Mouse (Mus musculus): ENCODE measurements around the gene Dnah3. TPM values are rescaled to one million over a fixed set of nuclear protein-coding genes. Genes with fewer than 3 reads are reported as not detected.

The Dnah3 gene
- polyA plus RNA-seq, 1 experiment from 2014 or later = 0.01 TPM

GRCm38 (mm10) chr7:120103019-120103567 is 8.0 kb upstream of the Dnah3 start:
- peak overlapping the region; percentile 80 for H3K4me3 ChIP-seq (replicated peaks)
- H3K4me2 ChIP-seq = peak overlapping the region; percentile 91
- peak overlapping the region; percentile 57 for H3K9ac ChIP-seq
- WGBS = 4% methylated on average over 25 of the region's 25 CpGs
- H3K27me3 ChIP-seq (replicated peaks) = no peaks in the 10 kb centered on the region
- no peaks in the 10 kb centered on the region for H3K36me3 ChIP-seq
- peaks cover 8% of the 10 kb centered on the region for H3K4me1 ChIP-seq
- H3K9me3 ChIP-seq = no peaks in the 10 kb centered on the region
- peak overlapping the region; percentile 72; the same call in 1 of the 2 replicates for H3K27ac ChIP-seq
- peak; percentile 23; the same call in 1 of the 2 replicates for ATAC-seq (ENCODE audit: insufficient read depth, low FRiP score, low read depth)

- Histone ChIP-seq H3K27me3 (replicated peaks) (no peaks in the 10 kb centered on the region), H3K9me3 (no peaks in the 10 kb centered on the region), H3K4me2 (peak within 1 kb of the TSS; percentile 91), H3K9ac (peak within 1 kb of the TSS; percentile 57), H3K4me1 (peaks cover 8% of the 10 kb centered on the region), H3K27ac (peak within 1 kb of the TSS; percentile 72), H3K4me3 (replicated peaks) (peak within 1 kb of the TSS; percentile 80), H3K36me3 (no peaks in the 10 kb centered on the region)
- ATAC-seq (ENCODE audit: insufficient read depth, low FRiP score, low read depth) = peak; percentile 93
- WGBS = under 1% methylated on average over 42 of the region's 42 CpGs
Measured at GRCm38 (mm10) chr7:120102164-120102972, 7.3 kb upstream of the Dnah3 start, which contains the start of gene Tmem159. Gene Tmem159, plus strand, starts transcription at chr7:120102353.

- Histone ChIP-seq H3K36me3 (no peaks in the 10 kb centered on the region), H3K9me3 (no peaks in the 10 kb centered on the region), H3K27ac (no peak overlapping the region), H3K4me1 (peaks cover 6% of the 10 kb centered on the region), H3K4me3 (replicated peaks) (no peak overlapping the region), H3K27me3 (replicated peaks) (no peaks in the 10 kb centered on the region), H3K9ac (no peak overlapping the region), H3K4me2 (no peak overlapping the region)
- 24% methylated on average over 9 of the region's 9 CpGs for WGBS
- ATAC-seq (ENCODE audit: insufficient read depth, low FRiP score, low read depth) = no peak
Measured at GRCm38 (mm10) chr7:120098403-120098802, 3.3 kb upstream of the Dnah3 start.

- Histone ChIP-seq H3K27ac (no peak overlapping the region), H3K36me3 (no peaks in the 10 kb centered on the region), H3K4me2 (no peak overlapping the region), H3K4me1 (0 out of 2 replicates have a peak, but pooled peaks cover under 1% of the 10 kb centered on the region), H3K27me3 (replicated peaks) (no peaks in the 10 kb centered on the region), H3K9me3 (no peaks in the 10 kb centered on the region), H3K4me3 (replicated peaks) (no peak overlapping the region), H3K9ac (no peak overlapping the region)
- ATAC-seq (ENCODE audit: insufficient read depth, low FRiP score, low read depth) = 0 out of 2 replicates have a peak, but pooled peaks have one; percentile 33
- 8% methylated on average over 7 of the region's 7 CpGs for WGBS
Measured at GRCm38 (mm10) chr7:120097845-120098244, 2.8 kb upstream of the Dnah3 start.

- Histone ChIP-seq H3K4me2 (no peak overlapping the region), H3K9ac (no peak overlapping the region), H3K4me3 (replicated peaks) (no peak overlapping the region), H3K36me3 (no peaks in the 10 kb centered on the region), H3K4me1 (no peaks in the 10 kb centered on the region), H3K27me3 (replicated peaks) (no peaks in the 10 kb centered on the region), H3K9me3 (no peaks in the 10 kb centered on the region), H3K27ac (no peak overlapping the region)
- WGBS = 74% methylated on average over 3 of the region's 3 CpGs
- no peak for ATAC-seq (ENCODE audit: insufficient read depth, low FRiP score, low read depth)
Measured at GRCm38 (mm10) chr7:120094216-120094615, 864 bp downstream of the Dnah3 start.

GRCm38 (mm10) chr7:120093033-120093432 is 2.0 kb downstream of the Dnah3 start:
- Histone ChIP-seq H3K4me2 (no peak overlapping the region), H3K4me1 (no peaks in the 10 kb centered on the region), H3K27ac (no peak overlapping the region), H3K27me3 (replicated peaks) (no peaks in the 10 kb centered on the region), H3K36me3 (no peaks in the 10 kb centered on the region), H3K4me3 (replicated peaks) (no peak overlapping the region), H3K9ac (no peak overlapping the region), H3K9me3 (no peaks in the 10 kb centered on the region)
- ATAC-seq (ENCODE audit: insufficient read depth, low FRiP score, low read depth) = no peak
- WGBS = 58% methylated on average over 5 of the region's 5 CpGs

- no peaks in the 10 kb centered on the region for H3K9me3 ChIP-seq
- WGBS = 50% methylated on average over 3 of the region's 3 CpGs
Measured at GRCm38 (mm10) chr7:120080177-120080576, 14.9 kb downstream of the Dnah3 start.

GRCm38 (mm10) chr7:120069164-120069563 is 25.9 kb downstream of the Dnah3 start:
- Histone ChIP-seq H3K36me3 (no peaks in the 10 kb centered on the region), H3K9ac (no peak overlapping the region), H3K4me2 (no peak overlapping the region), H3K4me3 (replicated peaks) (no peak overlapping the region), H3K27ac (no peak overlapping the region), H3K27me3 (replicated peaks) (no peaks in the 10 kb centered on the region), H3K9me3 (no peaks in the 10 kb centered on the region), H3K4me1 (no peaks in the 10 kb centered on the region)
- 12% methylated on average over 3 of the region's 3 CpGs for WGBS
- no peak for ATAC-seq (ENCODE audit: insufficient read depth, low FRiP score, low read depth)

More at GRCm38 (mm10) chr7:120080177-120080576, 14.9 kb downstream of the Dnah3 start:
- Histone ChIP-seq H3K27ac (no peak overlapping the region), H3K4me3 (replicated peaks) (no peak overlapping the region), H3K27me3 (replicated peaks) (no peaks in the 10 kb centered on the region), H3K4me2 (no peak overlapping the region), H3K36me3 (no peaks in the 10 kb centered on the region), H3K4me1 (no peaks in the 10 kb centered on the region), H3K9ac (no peak overlapping the region)
- ATAC-seq (ENCODE audit: insufficient read depth, low FRiP score, low read depth) = no peak

GRCm38 (mm10) chr7:120068114-120068513 is 27.0 kb downstream of the Dnah3 start:
- 78% methylated on average over 3 of the region's 3 CpGs for WGBS
- Histone ChIP-seq H3K27ac (no peak overlapping the region), H3K27me3 (replicated peaks) (no peaks in the 10 kb centered on the region), H3K4me3 (replicated peaks) (no peak overlapping the region), H3K4me2 (no peak overlapping the region), H3K9me3 (no peaks in the 10 kb centered on the region), H3K9ac (no peak overlapping the region), H3K4me1 (no peaks in the 10 kb centered on the region), H3K36me3 (no peaks in the 10 kb centered on the region)
- ATAC-seq (ENCODE audit: insufficient read depth, low FRiP score, low read depth) = no peak

- Histone ChIP-seq H3K36me3 (no peaks in the 10 kb centered on the region), H3K4me3 (replicated peaks) (no peak overlapping the region), H3K27me3 (replicated peaks) (no peaks in the 10 kb centered on the region), H3K9ac (no peak overlapping the region), H3K9me3 (no peaks in the 10 kb centered on the region), H3K4me1 (no peaks in the 10 kb centered on the region), H3K27ac (no peak overlapping the region), H3K4me2 (no peak overlapping the region)
- 83% methylated on average over 1 of the region's 1 CpGs for WGBS
- ATAC-seq (ENCODE audit: insufficient read depth, low FRiP score, low read depth) = no peak
Measured at GRCm38 (mm10) chr7:120064045-120064444, 31.0 kb downstream of the Dnah3 start.

GRCm38 (mm10) chr7:120055479-120055878 is 39.6 kb downstream of the Dnah3 start:
- WGBS = 84% methylated on average over 3 of the region's 3 CpGs

GRCm38 (mm10) chr7:120054016-120054415 is 41.1 kb downstream of the Dnah3 start:
- ATAC-seq (ENCODE audit: insufficient read depth, low FRiP score, low read depth) = no peak
- H3K27ac ChIP-seq = no peak overlapping the region
- 39% methylated on average over 2 of the region's 2 CpGs for WGBS
- no peak overlapping the region for H3K9ac ChIP-seq
- H3K27me3 ChIP-seq (replicated peaks) = no peaks in the 10 kb centered on the region
- no peaks in the 10 kb centered on the region for H3K9me3 ChIP-seq
- no peak overlapping the region for H3K4me2 ChIP-seq
- H3K4me3 ChIP-seq (replicated peaks) = no peak overlapping the region
- H3K4me1 ChIP-seq = no peaks in the 10 kb centered on the region
- no peaks in the 10 kb centered on the region for H3K36me3 ChIP-seq

More at GRCm38 (mm10) chr7:120055479-120055878, 39.6 kb downstream of the Dnah3 start:
- H3K9me3 ChIP-seq = no peaks in the 10 kb centered on the region
- ATAC-seq (ENCODE audit: insufficient read depth, low FRiP score, low read depth) = no peak
- no peaks in the 10 kb centered on the region for H3K36me3 ChIP-seq
- no peaks in the 10 kb centered on the region for H3K27me3 ChIP-seq (replicated peaks)
- H3K4me2 ChIP-seq = no peak overlapping the region
- no peak overlapping the region for H3K27ac ChIP-seq
- H3K4me3 ChIP-seq (replicated peaks) = no peak overlapping the region
- no peaks in the 10 kb centered on the region for H3K4me1 ChIP-seq
- no peak overlapping the region for H3K9ac ChIP-seq
